In the genomic region with DNA sequence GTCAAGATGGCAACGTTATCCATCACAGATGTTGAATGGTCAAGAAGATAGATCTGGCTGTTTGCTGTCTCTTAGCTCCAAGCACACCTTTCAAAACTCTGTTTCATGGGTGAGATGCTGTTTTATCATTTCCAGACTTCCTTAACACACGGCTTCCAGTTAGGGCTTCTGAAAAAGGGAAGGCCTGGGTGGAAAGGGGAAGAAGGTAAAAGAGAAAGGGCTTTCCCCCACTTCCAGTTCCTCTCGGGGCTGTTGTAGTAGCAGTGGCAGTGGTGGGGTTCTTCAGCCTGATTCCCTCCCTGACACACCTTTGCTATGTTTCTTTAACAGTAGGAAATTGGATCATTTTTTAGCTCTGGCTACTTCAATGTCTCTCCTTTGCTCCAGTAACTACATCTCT, we compare ENCODE assay signal across 1 mouse cellular context.
A peak's percentile ranks its signal among the peaks of the same experiment; 100 is the strongest.
TF ChIP-seq lines count a peak whose summit lies in the region.

No protein-coding gene starts in this region.

TF ChIP-seq in MEL, 35 proteins besides CTCF, POLR2A, EP300 and RAD21:
- TF ChIP-seq MYC (IDR thresholded peaks at IDR 0.05; ENCODE audit: low read depth, low read length) (no peak), GATA1 (IDR thresholded peaks at IDR 0.05; ENCODE audit: low read depth, low read length) (peak; percentile 50; the same call in 1 of the 2 replicates), KAT2A (conservative IDR thresholded peaks at IDR 0.05; ENCODE audit: low read depth, low read length) (no peak), POLR2AphosphoS5 (IDR thresholded peaks at IDR 0.05; ENCODE audit: borderline replicate concordance, low read depth, low read length) (no peak), JUND (IDR thresholded peaks at IDR 0.05; ENCODE audit: low read depth, low read length) (no peak), POLR2AphosphoS2 (IDR thresholded peaks at IDR 0.05; ENCODE audit: low read length) (no peak), CHD1 (IDR thresholded peaks at IDR 0.05; ENCODE audit: low read depth, low read length) (no peak), MEF2A (IDR thresholded peaks at IDR 0.05; ENCODE audit: extremely low read depth, insufficient replicate concordance, low read depth, low read length, poor library complexity, severe bottlenecking) (no peak), SMC3 (IDR thresholded peaks at IDR 0.05; ENCODE audit: low read depth, low read length) (peak; percentile 15; the same call in 1 of the 2 replicates), USF1 (IDR thresholded peaks at IDR 0.05; ENCODE audit: low read depth, low read length) (no peak), RCOR1 (IDR thresholded peaks at IDR 0.05; ENCODE audit: low read depth, low read length) (peak; percentile 56; the same call in 1 of the 2 replicates), ZKSCAN1 (IDR thresholded peaks at IDR 0.05; ENCODE audit: low read depth, low read length) (no peak), ZC3H11A (IDR thresholded peaks at IDR 0.05; ENCODE audit: low read depth, low read length) (no peak), UBTF (IDR thresholded peaks at IDR 0.05; ENCODE audit: borderline replicate concordance, insufficient read depth, low read depth, low read length) (no peak), ELF1 (IDR thresholded peaks at IDR 0.05; ENCODE audit: low read depth, low read length) (no peak), TCF12 (IDR thresholded peaks at IDR 0.05; ENCODE audit: low read depth, low read length) (no peak), USF2 (IDR thresholded peaks at IDR 0.05; ENCODE audit: borderline replicate concordance in 1 of 2, insufficient read depth in 1 of 2, low read depth in 1 of 2, low read length in 2 of 2) (no peak), NELFE (IDR thresholded peaks at IDR 0.05; ENCODE audit: low read depth, low read length) (no peak), GABPA (IDR thresholded peaks at IDR 0.05; ENCODE audit: low read depth, low read length) (no peak), MXI1 (IDR thresholded peaks at IDR 0.05; ENCODE audit: low read depth, low read length) (no peak), MAZ (IDR thresholded peaks at IDR 0.05; ENCODE audit: low read depth, low read length) (no peak), MYB (IDR thresholded peaks at IDR 0.05; ENCODE audit: low read depth, low read length) (no peak), ZNF384 (IDR thresholded peaks at IDR 0.05; ENCODE audit: low read depth, low read length) (no peak), HCFC1 (IDR thresholded peaks at IDR 0.05; ENCODE audit: low read depth, low read length) (no peak), TAL1 (IDR thresholded peaks at IDR 0.05; ENCODE audit: low read length) (peak; percentile 41; the same call in 1 of the 2 replicates), BHLHE40 (IDR thresholded peaks at IDR 0.05; ENCODE audit: borderline replicate concordance, low read depth, low read length) (no peak), NRF1 (IDR thresholded peaks at IDR 0.05; ENCODE audit: insufficient read depth, low read depth, low read length, poor library complexity, severe bottlenecking) (no peak), TBP (IDR thresholded peaks at IDR 0.05; ENCODE audit: low read depth, low read length) (0 out of 2 replicates have a peak, but pooled peaks have one; percentile 19), E2F4 (IDR thresholded peaks at IDR 0.05; ENCODE audit: borderline replicate concordance, low read depth, low read length) (no peak), MAX (IDR thresholded peaks at IDR 0.05; ENCODE audit: low read length) (no peak), ZMIZ1 (IDR thresholded peaks at IDR 0.05; ENCODE audit: low read depth, low read length) (no peak), SIN3A (IDR thresholded peaks at IDR 0.05; ENCODE audit: low read length) (no peak), ETS1 (IDR thresholded peaks at IDR 0.05; ENCODE audit: low read depth, low read length) (no peak)
